Mouse (Mus musculus): ENCODE measurements around the gene Musk. TPM values are rescaled to one million over a fixed set of nuclear protein-coding genes. Genes with fewer than 3 reads are reported as not detected.
A peak's percentile ranks its signal among the peaks of the same experiment; 100 is the strongest.

Musk gene
- polyA plus RNA-seq, 1 experiment from 2014 or later: not detected

DNA sequence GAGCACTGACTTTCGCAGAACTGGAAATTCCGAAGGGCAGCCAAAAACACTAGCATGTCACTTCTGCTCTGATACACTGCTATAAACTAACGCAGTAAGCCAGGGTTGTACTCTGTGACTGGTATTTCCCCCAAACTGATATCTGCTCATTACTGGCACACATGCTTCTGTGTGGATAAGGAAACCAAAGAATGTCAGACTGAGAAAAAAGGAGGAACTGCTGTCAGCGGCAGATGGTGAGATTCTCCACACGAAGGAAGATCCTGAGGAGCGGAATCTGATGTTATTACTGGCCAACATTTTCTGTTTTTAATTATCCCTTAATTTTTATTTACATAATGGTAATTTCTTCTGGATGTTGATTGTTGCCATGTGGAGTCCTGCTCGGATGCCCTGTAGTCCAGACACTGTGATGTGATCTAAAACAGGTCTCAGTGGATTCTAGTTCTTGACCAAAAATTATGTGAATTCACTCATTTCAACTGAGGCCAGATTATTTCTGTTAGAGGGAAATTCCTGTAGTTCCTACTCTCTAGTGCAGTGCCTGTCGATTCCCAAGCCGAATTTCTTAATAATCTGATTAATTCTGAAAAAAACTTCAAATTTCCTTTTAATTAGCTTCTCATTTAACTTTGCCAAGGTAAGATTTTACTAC lies 137.6 kb downstream of the Musk start:
- 35% methylated on average over 9 of the region's 9 CpGs for WGBS
- H3K36me3 ChIP-seq: no peaks in the 10 kb centered on the region
- peak overlapping the region; percentile 7; the same call in 1 of the 2 replicates for H3K4me2 ChIP-seq
- H3K27me3 ChIP-seq: no peaks in the 10 kb centered on the region
- no peak overlapping the region for H3K9ac ChIP-seq
- no peak overlapping the region for H3K4me3 ChIP-seq
- ATAC-seq (replicated peaks; ENCODE audit: insufficient number of reproducible peaks, insufficient read depth, low FRiP score, low read depth): no peak
- H3K27ac ChIP-seq: no peak overlapping the region
- peaks cover 4% of the 10 kb centered on the region; the same call in 1 of the 2 replicates for H3K4me1 ChIP-seq (replicated peaks)
- no peaks in the 10 kb centered on the region for H3K9me3 ChIP-seq (replicated peaks)

Other genes starting within 250 kb of the Musk start
- gene Svep1, start 79.1 kb upstream of the Musk start, polyA plus RNA-seq (2015; fragmentation: Nextera tagmentation; extraction: Ambion mirVana): 1.9 and 2.5 TPM in 2 replicates